Mouse (Mus musculus): ENCODE measurements at regions not wholly inside any gene's neighbourhood (a gene's known extent, or its start where the extent isn't known, plus 50 kb on each side); places are given as distances from the start of the nearest gene placed in this dataset.

GRCm38 (mm10) chr19:54359731-54360130 lies 315.8 kb downstream of the Adra2a start:
- Histone ChIP-seq H3K36me3 (ENCODE audit: control insufficient read depth, insufficient read depth, low read length) (no peaks in the 10 kb centered on the region), H3K9me3 (replicated peaks; ENCODE audit: control insufficient read depth, low read length) (no peaks in the 10 kb centered on the region), H3K27me3 (ENCODE audit: control insufficient read depth, insufficient read depth, low read length) (no peaks in the 10 kb centered on the region), H3K4me2 (ENCODE audit: low read depth, low read length) (no peak overlapping the region), H3K4me1 (ENCODE audit: control insufficient read depth, insufficient read depth, low read length) (no peaks in the 10 kb centered on the region), H3K4me3 (replicated peaks; ENCODE audit: low read length) (no peak overlapping the region), H3K9ac (ENCODE audit: low read length) (no peak overlapping the region), H3K27ac (ENCODE audit: low read length) (no peak overlapping the region)
- WGBS = 80% methylated on average over 7 of the region's 7 CpGs
- no peak for ATAC-seq (ENCODE audit: insufficient read depth, low FRiP score)

- H3K27ac ChIP-seq (ENCODE audit: low read length) = no peak overlapping the region
- no peaks in the 10 kb centered on the region for H3K9me3 ChIP-seq (replicated peaks; ENCODE audit: control insufficient read depth, low read length)
- no peaks in the 10 kb centered on the region for H3K4me1 ChIP-seq (ENCODE audit: control insufficient read depth, insufficient read depth, low read length)
- no peak overlapping the region for H3K9ac ChIP-seq (ENCODE audit: low read length)
- 82% methylated on average over 3 of the region's 3 CpGs for WGBS
- H3K36me3 ChIP-seq (ENCODE audit: control insufficient read depth, insufficient read depth, low read length) = no peaks in the 10 kb centered on the region
- ATAC-seq (ENCODE audit: insufficient read depth, low FRiP score) = no peak
- no peak overlapping the region for H3K4me2 ChIP-seq (ENCODE audit: low read depth, low read length)
- H3K27me3 ChIP-seq (ENCODE audit: control insufficient read depth, insufficient read depth, low read length) = no peaks in the 10 kb centered on the region
- H3K4me3 ChIP-seq (replicated peaks; ENCODE audit: low read length) = no peak overlapping the region
Measured at GRCm38 (mm10) chr19:54360660-54361059, 316.7 kb downstream of the Adra2a start.

DNA sequence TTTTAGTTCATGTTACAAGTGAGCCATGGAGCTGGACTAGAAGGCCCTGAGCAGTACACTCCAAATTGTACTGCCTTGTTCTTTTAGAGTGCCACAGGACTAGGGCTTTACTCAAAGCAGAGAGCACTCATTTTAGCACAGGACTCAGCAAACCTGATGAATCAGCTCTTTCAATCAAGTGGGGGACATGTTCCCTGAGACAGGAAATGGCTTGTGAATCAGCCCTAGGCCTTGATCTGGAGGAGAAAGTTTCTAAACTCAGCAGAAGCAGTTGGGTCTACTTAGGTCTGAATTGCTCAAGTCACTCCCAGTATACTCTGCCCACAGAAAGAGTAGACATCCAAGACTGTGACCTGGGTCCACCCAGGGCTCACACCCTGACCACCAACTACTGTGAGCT lies 341.1 kb downstream of the Adra2a start:
- Histone ChIP-seq H3K27me3 (ENCODE audit: control insufficient read depth, insufficient read depth, low read length) (no peaks in the 10 kb centered on the region), H3K9ac (ENCODE audit: low read length) (no peak overlapping the region), H3K9me3 (replicated peaks; ENCODE audit: control insufficient read depth, low read length) (no peaks in the 10 kb centered on the region), H3K4me3 (replicated peaks; ENCODE audit: low read length) (no peak overlapping the region), H3K4me1 (ENCODE audit: control insufficient read depth, insufficient read depth, low read length) (no peaks in the 10 kb centered on the region), H3K36me3 (ENCODE audit: control insufficient read depth, insufficient read depth, low read length) (no peaks in the 10 kb centered on the region), H3K27ac (ENCODE audit: low read length) (no peak overlapping the region), H3K4me2 (ENCODE audit: low read depth, low read length) (no peak overlapping the region)
- ATAC-seq (ENCODE audit: insufficient read depth, low FRiP score) = no peak

GRCm38 (mm10) chr19:54391406-54391805 lies 347.5 kb downstream of the Adra2a start:
- H3K27me3 ChIP-seq (ENCODE audit: control insufficient read depth, insufficient read depth, low read length) = no peaks in the 10 kb centered on the region
- H3K36me3 ChIP-seq (ENCODE audit: control insufficient read depth, insufficient read depth, low read length) = no peaks in the 10 kb centered on the region
- WGBS = 70% methylated on average over 6 of the region's 6 CpGs
- no peak overlapping the region for H3K4me2 ChIP-seq (ENCODE audit: low read depth, low read length)
- no peak overlapping the region for H3K9ac ChIP-seq (ENCODE audit: low read length)
- H3K9me3 ChIP-seq (replicated peaks; ENCODE audit: control insufficient read depth, low read length) = no peaks in the 10 kb centered on the region
- H3K4me1 ChIP-seq (ENCODE audit: control insufficient read depth, insufficient read depth, low read length) = no peaks in the 10 kb centered on the region
- no peak overlapping the region for H3K4me3 ChIP-seq (replicated peaks; ENCODE audit: low read length)
- no peak for ATAC-seq (ENCODE audit: insufficient read depth, low FRiP score)
- no peak overlapping the region for H3K27ac ChIP-seq (ENCODE audit: low read length)

- H3K27ac ChIP-seq (ENCODE audit: low read length) = no peak overlapping the region
- no peak overlapping the region for H3K9ac ChIP-seq (ENCODE audit: low read length)
- no peaks in the 10 kb centered on the region for H3K4me1 ChIP-seq (ENCODE audit: control insufficient read depth, insufficient read depth, low read length)
- H3K36me3 ChIP-seq (ENCODE audit: control insufficient read depth, insufficient read depth, low read length) = no peaks in the 10 kb centered on the region
- no peak overlapping the region for H3K4me2 ChIP-seq (ENCODE audit: low read depth, low read length)
- H3K4me3 ChIP-seq (replicated peaks; ENCODE audit: low read length) = no peak overlapping the region
- H3K27me3 ChIP-seq (ENCODE audit: control insufficient read depth, insufficient read depth, low read length) = no peaks in the 10 kb centered on the region
- no peaks in the 10 kb centered on the region for H3K9me3 ChIP-seq (replicated peaks; ENCODE audit: control insufficient read depth, low read length)
- 25% methylated on average over 7 of the region's 7 CpGs for WGBS
- ATAC-seq (ENCODE audit: insufficient read depth, low FRiP score) = no peak
Measured at GRCm38 (mm10) chr19:54399651-54400050, 355.7 kb downstream of the Adra2a start.

GRCm38 (mm10) chr19:54407904-54408303 lies 364.0 kb downstream of the Adra2a start:
- H3K9me3 ChIP-seq (replicated peaks; ENCODE audit: control insufficient read depth, low read length) = no peaks in the 10 kb centered on the region
- H3K4me1 ChIP-seq (ENCODE audit: control insufficient read depth, insufficient read depth, low read length) = no peaks in the 10 kb centered on the region
- no peaks in the 10 kb centered on the region for H3K36me3 ChIP-seq (ENCODE audit: control insufficient read depth, insufficient read depth, low read length)
- no peak overlapping the region for H3K27ac ChIP-seq (ENCODE audit: low read length)
- ATAC-seq (ENCODE audit: insufficient read depth, low FRiP score) = no peak
- H3K27me3 ChIP-seq (ENCODE audit: control insufficient read depth, insufficient read depth, low read length) = no peaks in the 10 kb centered on the region
- 84% methylated on average over 4 of the region's 4 CpGs for WGBS
- H3K9ac ChIP-seq (ENCODE audit: low read length) = no peak overlapping the region
- no peak overlapping the region for H3K4me2 ChIP-seq (ENCODE audit: low read depth, low read length)
- no peak overlapping the region for H3K4me3 ChIP-seq (replicated peaks; ENCODE audit: low read length)

DNA sequence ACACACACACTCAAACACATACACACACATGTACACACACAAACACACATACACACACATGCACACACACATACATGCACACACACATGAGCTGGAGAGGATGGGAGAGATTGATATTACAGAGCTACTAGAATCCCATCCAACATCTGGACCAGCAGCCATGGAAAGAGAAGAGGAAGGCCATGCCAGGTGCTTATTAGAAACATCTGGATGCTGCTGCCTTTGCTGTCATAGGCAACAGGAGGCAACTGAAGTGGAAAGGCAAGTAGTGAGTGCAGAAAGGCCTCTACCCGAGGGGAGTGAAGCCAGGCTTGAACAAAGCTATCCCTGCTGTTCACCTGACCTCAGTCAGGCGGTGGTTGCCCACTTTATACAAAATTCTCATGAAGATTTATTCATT lies 385.1 kb downstream of the Adra2a start:
- H3K9me3 ChIP-seq (replicated peaks; ENCODE audit: control insufficient read depth, low read length) = no peaks in the 10 kb centered on the region
- no peak overlapping the region for H3K27ac ChIP-seq (ENCODE audit: low read length)
- no peaks in the 10 kb centered on the region for H3K27me3 ChIP-seq (ENCODE audit: control insufficient read depth, insufficient read depth, low read length)
- H3K9ac ChIP-seq (ENCODE audit: low read length) = no peak overlapping the region
- no peak for ATAC-seq (ENCODE audit: insufficient read depth, low FRiP score)
- H3K36me3 ChIP-seq (ENCODE audit: control insufficient read depth, insufficient read depth, low read length) = no peaks in the 10 kb centered on the region
- no peak overlapping the region for H3K4me2 ChIP-seq (ENCODE audit: low read depth, low read length)
- no peaks in the 10 kb centered on the region for H3K4me1 ChIP-seq (ENCODE audit: control insufficient read depth, insufficient read depth, low read length)
- H3K4me3 ChIP-seq (replicated peaks; ENCODE audit: low read length) = no peak overlapping the region
- WGBS = 54% methylated on average over 2 of the region's 2 CpGs

GRCm38 (mm10) chr19:54440713-54441112 lies 396.8 kb downstream of the Adra2a start:
- Histone ChIP-seq H3K4me1 (ENCODE audit: control insufficient read depth, insufficient read depth, low read length) (no peaks in the 10 kb centered on the region; the same call in 1 of the 2 replicates), H3K4me2 (ENCODE audit: low read depth, low read length) (no peak overlapping the region), H3K9ac (ENCODE audit: low read length) (no peak overlapping the region), H3K4me3 (replicated peaks; ENCODE audit: low read length) (no peak overlapping the region), H3K27me3 (ENCODE audit: control insufficient read depth, insufficient read depth, low read length) (no peaks in the 10 kb centered on the region), H3K9me3 (replicated peaks; ENCODE audit: control insufficient read depth, low read length) (no peaks in the 10 kb centered on the region), H3K27ac (ENCODE audit: low read length) (no peak overlapping the region), H3K36me3 (ENCODE audit: control insufficient read depth, insufficient read depth, low read length) (no peaks in the 10 kb centered on the region)
- ATAC-seq (ENCODE audit: insufficient read depth, low FRiP score) = no peak
- WGBS = 20% methylated on average over 2 of the region's 2 CpGs

GRCm38 (mm10) chr19:54460426-54461170 lies 416.6 kb downstream of the Adra2a start:
- Histone ChIP-seq H3K27ac (ENCODE audit: low read length) (no peak overlapping the region), H3K9ac (ENCODE audit: low read length) (no peak overlapping the region), H3K36me3 (ENCODE audit: control insufficient read depth, insufficient read depth, low read length) (no peaks in the 10 kb centered on the region), H3K9me3 (replicated peaks; ENCODE audit: control insufficient read depth, low read length) (no peaks in the 10 kb centered on the region), H3K4me2 (ENCODE audit: low read depth, low read length) (no peak overlapping the region), H3K27me3 (ENCODE audit: control insufficient read depth, insufficient read depth, low read length) (no peaks in the 10 kb centered on the region), H3K4me1 (ENCODE audit: control insufficient read depth, insufficient read depth, low read length) (no peaks in the 10 kb centered on the region), H3K4me3 (replicated peaks; ENCODE audit: low read length) (no peak overlapping the region)
- WGBS = 64% methylated on average over 2 of the region's 2 CpGs
- no peak for ATAC-seq (ENCODE audit: insufficient read depth, low FRiP score)
